Mouse (Mus musculus) cerebellum, adult (tissue): ENCODE data around the gene Map3k6.

ENCODE experiments used
- ATAC-seq: cut with Nextera tagmentation; 2 replicates; pipeline ENCODE4 v1.9.2; 2017; ENCODE audit warnings: mild to moderate bottlenecking, moderate library complexity, mixed read lengths; ENCODE audit not compliant: insufficient number of reproducible peaks, low FRiP score, low TSS enrichment

Map3k6 gene

GRCm38 (mm10) chr4:133277104-133278026 lies 36.7 kb downstream of the Map3k6 start, which contains the start of gene Tmem222:
Gene Tmem222 (minus strand): TSS chr4:133277792.
- peak; percentile 92 for ATAC-seq

- ATAC-seq = no peak
Observed at GRCm38 (mm10) chr4:133278067-133278466, 37.4 kb downstream of the Map3k6 start.

DNA sequence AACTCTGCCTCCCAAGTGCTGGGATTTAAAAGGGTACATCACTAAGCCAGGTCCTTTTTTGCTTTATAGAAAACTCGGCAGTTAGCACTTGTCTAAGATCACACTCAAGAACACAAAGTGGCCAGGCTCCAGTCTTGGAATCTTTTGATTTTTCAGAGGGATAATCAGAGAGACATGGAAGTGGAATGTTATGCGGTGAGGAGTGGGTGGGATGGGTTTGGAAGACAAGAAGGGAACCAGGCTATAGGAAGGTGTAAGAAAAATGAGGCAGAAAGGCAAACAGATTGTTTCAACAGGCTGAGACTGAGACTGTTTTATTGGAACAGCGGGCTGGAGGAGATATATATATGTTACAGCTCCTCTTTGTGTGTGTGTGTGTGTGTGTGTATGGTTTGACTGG lies 37.9 kb downstream of the Map3k6 start:
- ATAC-seq = no peak

DNA sequence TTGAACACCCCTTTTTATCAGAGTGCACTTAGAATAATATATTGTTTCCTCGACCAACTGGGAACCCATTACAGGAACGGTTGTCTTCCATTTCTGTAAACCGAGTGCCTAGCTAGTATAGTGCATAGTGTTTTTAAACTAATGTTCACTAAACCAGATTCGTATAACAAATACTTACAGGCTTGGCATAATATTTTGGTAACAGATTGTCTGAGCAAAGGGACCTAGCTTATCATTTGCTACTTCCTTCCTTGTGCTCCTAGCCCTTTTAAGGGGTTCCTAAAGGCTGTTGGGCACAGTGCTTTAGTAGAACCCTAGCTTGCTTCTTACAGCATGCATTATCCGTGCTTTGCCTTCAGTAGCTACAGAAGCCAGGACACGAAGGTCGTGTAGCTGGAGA lies 40.9 kb downstream of the Map3k6 start:
- no peak for ATAC-seq

GRCm38 (mm10) chr4:133281951-133282481 lies 41.4 kb downstream of the Map3k6 start:
- ATAC-seq = no peak

- ATAC-seq = no peak
Observed at GRCm38 (mm10) chr4:133282656-133283055, 42.0 kb downstream of the Map3k6 start.

- no peak for ATAC-seq
Observed at GRCm38 (mm10) chr4:133285299-133285698, 44.7 kb downstream of the Map3k6 start.

- ATAC-seq = no peak
Observed at GRCm38 (mm10) chr4:133285950-133286349, 45.3 kb downstream of the Map3k6 start.

GRCm38 (mm10) chr4:133286476-133287077 lies 46.0 kb downstream of the Map3k6 start:
- ATAC-seq = no peak

DNA sequence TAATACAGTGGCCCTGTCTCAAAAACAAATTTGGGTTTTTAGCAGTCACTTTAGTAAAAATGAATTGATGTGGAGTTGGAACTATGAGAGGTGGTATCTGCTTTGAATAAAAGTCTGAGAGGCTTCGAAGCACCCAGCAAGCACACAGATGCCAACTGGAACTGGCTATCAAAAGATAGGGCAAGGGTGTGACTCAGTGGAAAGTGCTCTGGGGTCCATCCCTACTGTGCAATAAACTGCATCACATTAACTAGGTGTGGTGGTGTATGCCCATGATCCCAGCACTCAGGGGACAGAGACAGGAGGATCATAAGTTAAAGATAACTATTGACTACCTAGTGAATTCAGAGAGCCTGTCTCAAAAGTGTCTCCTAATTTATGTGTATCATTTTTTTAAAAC lies 50.6 kb downstream of the Map3k6 start:
- ATAC-seq = no peak

- ATAC-seq = no peak
Observed at GRCm38 (mm10) chr4:133292405-133292804, 51.8 kb downstream of the Map3k6 start.

GRCm38 (mm10) chr4:133292901-133293843 lies 52.6 kb downstream of the Map3k6 start:
- ATAC-seq = no peak

DNA sequence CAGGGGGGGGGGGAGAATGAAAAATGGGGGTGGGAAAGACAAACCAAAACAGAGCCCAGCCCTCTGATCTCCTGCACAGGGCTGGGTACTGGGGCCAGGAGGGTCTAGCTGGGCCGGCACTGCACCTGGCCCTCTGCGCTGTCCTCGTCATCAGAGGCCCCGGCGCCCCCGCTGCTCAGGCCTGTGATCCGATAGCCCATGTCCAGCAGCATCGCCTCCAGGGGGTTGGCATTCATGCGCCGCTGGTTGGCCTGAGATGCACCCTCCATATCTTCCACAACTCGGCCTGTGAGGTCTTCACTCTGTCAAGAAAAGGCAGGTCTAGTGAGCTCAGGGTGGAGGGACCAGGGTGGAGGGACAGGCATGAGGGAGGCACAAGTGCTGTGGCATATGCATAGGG lies 53.5 kb downstream of the Map3k6 start:
- ATAC-seq = no peak

DNA sequence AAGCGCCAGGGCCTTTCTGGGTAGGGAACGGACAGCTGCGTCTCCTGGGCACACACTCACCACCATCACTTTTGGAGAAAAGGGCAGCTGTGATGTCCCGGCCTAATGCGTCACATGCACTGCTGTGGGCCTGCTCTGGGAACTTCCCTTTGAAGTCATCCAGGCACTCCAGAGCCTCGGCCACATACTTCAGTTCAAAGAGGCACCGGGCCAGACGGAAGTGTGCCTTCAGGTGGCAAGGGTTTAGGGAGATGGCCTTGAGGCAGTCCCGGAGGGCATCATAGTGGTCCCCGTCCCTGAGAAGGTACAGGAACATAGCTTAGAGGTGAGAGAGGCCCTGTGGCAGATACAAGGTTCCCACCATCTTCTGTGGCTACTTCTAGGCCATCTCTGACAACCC lies 56.7 kb downstream of the Map3k6 start:
- ATAC-seq = no peak

DNA sequence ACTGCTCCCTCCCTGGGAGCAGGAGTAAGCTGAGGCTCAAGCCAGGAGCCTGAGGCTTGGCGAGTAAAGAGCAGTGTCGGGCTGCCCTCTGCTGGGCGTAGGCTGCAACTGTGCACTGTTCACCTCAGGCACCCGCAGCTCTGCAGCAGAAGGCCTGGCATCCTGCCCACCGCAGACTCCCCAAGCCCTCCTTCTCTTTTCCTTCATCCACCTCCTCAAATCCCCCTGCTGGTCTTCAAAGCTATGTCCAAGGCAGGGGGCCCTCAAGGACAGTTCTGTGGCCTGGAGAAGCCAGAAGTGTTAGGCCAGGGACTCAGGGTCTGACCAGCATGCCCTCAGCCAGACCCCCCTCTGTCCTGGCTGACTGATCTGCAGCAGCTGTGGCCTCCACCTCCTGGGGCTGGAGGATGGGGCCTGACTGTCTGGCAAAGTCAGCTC lies 57.2 kb downstream of the Map3k6 start:
- ATAC-seq = peak; percentile 42; the same call in 1 of the 2 replicates

GRCm38 (mm10) chr4:133298516-133299365 lies 58.1 kb downstream of the Map3k6 start:
- ATAC-seq = peak; percentile 46; the same call in 1 of the 2 replicates

DNA sequence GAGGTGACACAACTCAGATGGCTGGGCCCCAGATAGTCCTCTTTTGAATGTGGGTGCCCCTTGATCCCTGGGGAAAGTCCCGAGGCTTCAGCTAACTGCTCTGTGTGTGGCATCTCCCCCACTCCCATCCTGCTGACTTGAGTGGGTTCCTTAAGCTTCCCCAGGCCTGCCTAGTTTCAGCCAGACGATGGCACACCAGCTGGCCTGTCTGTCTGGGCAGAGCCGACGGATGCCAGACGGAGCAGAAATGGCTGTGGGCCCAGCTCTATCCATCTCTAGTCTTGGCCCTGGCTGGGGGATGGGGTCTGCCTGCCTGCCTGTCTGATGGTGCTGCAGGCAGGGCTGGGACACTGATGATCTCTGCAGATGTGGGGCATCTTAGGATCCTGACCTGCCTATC lies 59.1 kb downstream of the Map3k6 start:
- no peak for ATAC-seq

GRCm38 (mm10) chr4:133300421-133300820 lies 59.8 kb downstream of the Map3k6 start:
- ATAC-seq = no peak

DNA sequence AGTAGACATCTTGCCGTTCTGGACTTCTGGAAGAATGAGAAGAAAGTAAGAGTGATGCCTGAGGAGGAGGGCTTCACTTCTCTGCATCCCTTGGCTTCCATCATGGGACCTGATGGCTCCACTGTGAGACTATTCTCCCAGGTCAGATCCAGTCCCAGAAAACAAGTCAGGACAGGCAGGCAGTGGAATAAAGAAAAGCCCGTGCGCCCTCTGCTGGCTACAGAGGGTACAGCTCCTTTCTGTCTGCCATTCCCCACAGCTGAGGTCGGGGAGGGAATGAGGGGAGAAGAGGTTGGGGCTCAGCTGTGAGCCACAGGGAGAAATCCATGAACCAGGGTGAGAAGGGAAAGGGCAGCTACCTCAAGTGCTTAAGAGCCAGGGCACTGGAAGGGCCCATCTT lies 61.2 kb downstream of the Map3k6 start:
- ATAC-seq = no peak
